Mouse (Mus musculus) thymus, postnatal 14 days (tissue): Measurements from ENCODE around the gene Prr29.
"Not testable (repeated sequence)": the region's sequence is repeated elsewhere in the genome, so short reads cannot be mapped to it uniquely, and the experiment has no call there.

ENCODE experiments used
- DNase-seq: peaks from one replicate; pipeline ENCODE4 v3.0.0; 2021

The Prr29 gene

GRCm38 (mm10) chr11:106355382-106356128 lies 9.7 kb upstream of the Prr29 start:
- peak; percentile 25 for DNase-seq

GRCm38 (mm10) chr11:106359350-106359749 lies 5.9 kb upstream of the Prr29 start:
- DNase-seq = peak; percentile 70

- DNase-seq = peak; percentile 21
These were observed 560 bp upstream of the Prr29 start for GRCm38 (mm10) chr11:106364712-106365111.

GRCm38 (mm10) chr11:106366316-106366715 lies 1.0 kb downstream of the Prr29 start:
- peak; percentile 89 for DNase-seq

- DNase-seq = peak; percentile 50
These were observed 8.7 kb downstream of the Prr29 start for GRCm38 (mm10) chr11:106373998-106374397.

- peak; percentile 89 for DNase-seq
These were observed 9.3 kb downstream of the Prr29 start for GRCm38 (mm10) chr11:106374559-106374958.

- peak; percentile 51 for DNase-seq
These were observed 9.7 kb downstream of the Prr29 start for GRCm38 (mm10) chr11:106374979-106375378.

- DNase-seq = no peak
These were observed 15.7 kb downstream of the Prr29 start for GRCm38 (mm10) chr11:106381011-106381410.

- DNase-seq = no peak
These were observed 16.6 kb downstream of the Prr29 start for GRCm38 (mm10) chr11:106381883-106382282.

GRCm38 (mm10) chr11:106382424-106382823 lies 17.2 kb downstream of the Prr29 start:
- DNase-seq = no peak

- no peak for DNase-seq
These were observed 17.9 kb downstream of the Prr29 start for GRCm38 (mm10) chr11:106383051-106383790.

GRCm38 (mm10) chr11:106386409-106386808 lies 21.1 kb downstream of the Prr29 start:
- DNase-seq = no peak

GRCm38 (mm10) chr11:106387020-106387419 lies 21.7 kb downstream of the Prr29 start:
- DNase-seq = peak; percentile 56

GRCm38 (mm10) chr11:106387791-106388216 lies 22.5 kb downstream of the Prr29 start, which contains the start of gene Icam2:
TSS of gene Icam2 (minus strand) at chr11:106388075.
- DNase-seq = peak; percentile 78

GRCm38 (mm10) chr11:106389611-106390010 lies 24.3 kb downstream of the Prr29 start:
- DNase-seq = no peak

- DNase-seq = no peak
These were observed 25.5 kb downstream of the Prr29 start for GRCm38 (mm10) chr11:106390757-106391156.

GRCm38 (mm10) chr11:106391546-106392188 lies 26.4 kb downstream of the Prr29 start:
- peak; percentile 80 for DNase-seq

- DNase-seq = no peak
These were observed 27.5 kb downstream of the Prr29 start for GRCm38 (mm10) chr11:106392597-106393330.

GRCm38 (mm10) chr11:106393331-106393616 lies 28.0 kb downstream of the Prr29 start:
- no peak for DNase-seq

- not testable (repeated sequence) for DNase-seq
These were observed 28.8 kb downstream of the Prr29 start for GRCm38 (mm10) chr11:106394055-106394454.

- no peak for DNase-seq
These were observed 32.4 kb downstream of the Prr29 start for GRCm38 (mm10) chr11:106397656-106398055.

GRCm38 (mm10) chr11:106398481-106398880 lies 33.2 kb downstream of the Prr29 start:
- no peak for DNase-seq

GRCm38 (mm10) chr11:106410011-106410410 lies 44.7 kb downstream of the Prr29 start:
- no peak for DNase-seq
